Mouse (Mus musculus) liver, embryonic 12.5 days (tissue): ENCODE results near the gene Gpr62. TPM values are rescaled to one million over a fixed set of nuclear protein-coding genes. Genes with fewer than 3 reads are reported as not detected.

Source experiments
- ATAC-seq: fragments of 200-750 bp; cut with Nextera tagmentation; 2 replicates; pipeline ENCODE4 v1.8.0; 2017; ENCODE audit warnings: moderate number of reproducible peaks, mild to moderate bottlenecking, moderate library complexity
- H3K27ac ChIP-seq: fragments of 300-500 bp; sonication (generic); 2 replicates; pipeline ENCODE4 v1.5.1; 2016; ENCODE audit warnings: mild to moderate bottlenecking
- H3K27me3 ChIP-seq: fragments of 300-500 bp; sonication (generic); replicated peaks from 2 replicates; pipeline ENCODE4 v1.6.1; 2016; ENCODE audit warnings: mild to moderate bottlenecking, moderate library complexity
- H3K36me3 ChIP-seq: fragments of 300-500 bp; sonication (generic); 2 replicates; pipeline ENCODE4 v1.6.1; 2016; ENCODE audit warnings: mild to moderate bottlenecking, moderate library complexity
- H3K4me1 ChIP-seq: fragments of 300-500 bp; sonication (generic); 2 replicates; pipeline ENCODE4 v1.6.1; 2016
- H3K4me2 ChIP-seq: fragments of 300-500 bp; sonication (generic); 2 replicates; pipeline ENCODE4 v1.6.1; 2016; ENCODE audit warnings: mild to moderate bottlenecking, moderate library complexity
- H3K4me3 ChIP-seq: fragments of 300-500 bp; sonication (generic); 2 replicates; pipeline ENCODE4 v1.5.1; 2016; ENCODE audit warnings: mild to moderate bottlenecking, moderate library complexity
- H3K9ac ChIP-seq: fragments of 300-500 bp; sonication (generic); 2 replicates; pipeline ENCODE4 v1.6.1; 2016; ENCODE audit warnings: mild to moderate bottlenecking, moderate library complexity
- H3K9me3 ChIP-seq: fragments of 300-500 bp; sonication (generic); replicated peaks from 2 replicates; pipeline ENCODE4 v1.6.1; 2016; ENCODE audit warnings: mild to moderate bottlenecking, moderate library complexity
- WGBS: fragments of 180-500 bp; shearing (Covaris S2); methylation state at CpG from one replicate; pipeline ENCODE4 v1.1.7; 2016; ENCODE audit not compliant: insufficient replicate concordance; 5-methylcytosine and 5-hydroxymethylcytosine counted together
- polyA plus RNA-seq: library from polyadenylated mRNA; unstranded; fragments of >200 nt; fragmentation: Nextera tagmentation; extraction: Ambion mirVana; gene quantifications from 2 replicates; pipeline ENCODE4 v1.2.1, GENCODE M21; 2016

Gpr62 gene
- polyA plus RNA-seq, 1 experiment from 2014 or later: 0.10 TPM

DNA sequence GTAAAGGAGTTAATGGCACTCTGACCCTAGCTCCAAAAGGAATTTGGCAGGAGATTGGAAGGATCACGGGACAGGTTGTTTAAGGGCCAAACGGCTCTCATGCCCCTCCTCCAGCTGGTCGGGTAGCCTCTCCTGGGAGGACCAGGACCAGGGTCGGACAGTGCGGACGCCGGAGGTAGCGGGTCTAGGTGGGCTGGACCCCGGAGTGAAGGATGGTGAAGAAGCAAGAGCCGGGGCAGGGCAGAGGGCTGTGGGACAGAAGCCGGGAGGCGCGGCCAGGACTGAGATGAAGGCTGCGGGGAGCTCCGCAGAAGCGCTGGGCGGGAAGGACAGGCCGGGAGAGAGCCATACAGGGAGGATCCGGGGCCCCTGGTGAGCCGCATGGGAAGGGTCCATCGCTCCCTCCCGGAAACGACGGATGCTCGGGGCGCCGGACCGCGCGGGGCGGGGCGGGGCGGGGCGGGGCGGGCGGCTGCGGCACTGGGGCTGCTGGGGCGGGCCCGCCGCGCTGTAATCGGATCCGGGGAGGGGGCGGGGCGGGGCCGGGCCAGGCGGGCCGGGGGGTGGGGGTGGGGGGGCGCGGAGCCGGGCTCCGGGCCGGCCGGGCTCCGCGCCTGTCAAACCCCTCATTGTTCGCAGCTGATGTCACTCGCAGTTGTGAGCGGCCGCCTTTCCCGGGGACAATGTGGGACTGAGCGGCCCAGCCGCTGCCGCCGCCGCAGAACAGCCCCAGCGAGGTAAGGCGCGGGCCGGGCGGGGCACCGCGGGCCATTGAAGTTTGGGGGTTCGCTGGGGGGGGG is 12.3 kb downstream of the Gpr62 start, which contains the start of gene Pcbp4:
Pcbp4 (plus strand) TSS at position 21 of the 800 bp plus-strand sequence.
- Histone ChIP-seq H3K4me1 (peaks cover 85% of the 10 kb centered on the region), H3K4me3 (peak within 1 kb of the TSS; percentile 63), H3K27ac (peak within 1 kb of the TSS; percentile 78), H3K9me3 (no peaks in the 10 kb centered on the region), H3K27me3 (peaks cover 44% of the 10 kb centered on the region), H3K9ac (peak within 1 kb of the TSS; percentile 75), H3K36me3 (0 out of 2 replicates have a peak, but pooled peaks cover 2% of the 10 kb centered on the region), H3K4me2 (peak within 1 kb of the TSS; percentile 94)
- ATAC-seq: peak; percentile 67
- under 1% methylated on average over 47 of the region's 74 CpGs for WGBS

DNA sequence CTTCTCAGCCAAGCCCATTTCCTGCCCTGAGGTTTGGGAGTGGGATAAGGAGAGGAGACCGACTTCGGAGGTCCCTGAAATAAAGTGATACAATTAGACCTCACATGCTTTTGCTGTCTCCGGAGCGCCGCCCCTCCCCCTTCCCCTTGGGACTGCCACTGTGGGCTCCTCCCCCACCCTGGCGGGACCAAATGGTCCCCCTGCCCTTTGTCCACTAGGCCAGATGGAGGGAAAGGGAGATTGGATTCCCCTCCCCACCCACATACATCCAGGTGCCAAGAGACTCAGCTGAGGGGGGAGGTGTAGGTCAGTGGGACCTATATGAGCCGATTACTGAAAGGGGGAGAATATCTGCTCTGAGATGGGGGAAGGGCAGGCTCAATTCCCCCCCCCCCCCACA is 12.9 kb downstream of the Gpr62 start:
- peak overlapping the region; percentile 75 for H3K9ac ChIP-seq
- H3K9me3 ChIP-seq: no peaks in the 10 kb centered on the region
- ATAC-seq: no peak
- peak overlapping the region; percentile 78 for H3K27ac ChIP-seq
- H3K4me1 ChIP-seq: peaks cover 92% of the 10 kb centered on the region
- H3K4me2 ChIP-seq: peak overlapping the region; percentile 94
- H3K4me3 ChIP-seq: peak overlapping the region; percentile 63
- 10% methylated on average over 7 of the region's 7 CpGs for WGBS
- H3K36me3 ChIP-seq: 0 out of 2 replicates have a peak, but pooled peaks cover 2% of the 10 kb centered on the region
- peaks cover 44% of the 10 kb centered on the region for H3K27me3 ChIP-seq

DNA sequence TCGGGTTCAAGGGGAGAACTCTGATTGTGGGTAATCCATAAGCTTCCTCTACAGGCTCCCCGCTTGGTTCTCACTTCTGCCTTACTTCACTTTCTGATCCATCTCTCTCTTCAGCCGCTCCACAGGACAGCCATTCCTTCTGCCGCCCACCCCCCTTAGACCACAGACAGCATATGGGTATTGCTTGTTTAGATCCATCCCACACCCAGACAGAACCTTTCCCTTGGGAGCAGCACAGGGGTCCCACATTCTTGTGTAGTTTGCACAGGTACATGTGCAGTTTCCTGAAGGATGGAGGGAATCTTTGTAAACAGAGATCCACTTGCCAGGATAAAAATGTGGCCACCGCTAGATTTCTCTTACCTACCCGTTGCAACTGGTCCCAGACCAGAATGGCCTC is 13.4 kb downstream of the Gpr62 start:
- Histone ChIP-seq H3K4me2 (peak overlapping the region; percentile 94), H3K27me3 (peaks cover 44% of the 10 kb centered on the region), H3K9me3 (no peaks in the 10 kb centered on the region), H3K9ac (no peak overlapping the region), H3K36me3 (0 out of 2 replicates have a peak, but pooled peaks cover 2% of the 10 kb centered on the region), H3K4me1 (peaks cover 94% of the 10 kb centered on the region), H3K4me3 (0 out of 2 replicates have a peak overlapping the region, but pooled peaks have one; percentile 0), H3K27ac (no peak overlapping the region)
- ATAC-seq: no peak
- WGBS: 44% methylated on average over 6 of the region's 6 CpGs

DNA sequence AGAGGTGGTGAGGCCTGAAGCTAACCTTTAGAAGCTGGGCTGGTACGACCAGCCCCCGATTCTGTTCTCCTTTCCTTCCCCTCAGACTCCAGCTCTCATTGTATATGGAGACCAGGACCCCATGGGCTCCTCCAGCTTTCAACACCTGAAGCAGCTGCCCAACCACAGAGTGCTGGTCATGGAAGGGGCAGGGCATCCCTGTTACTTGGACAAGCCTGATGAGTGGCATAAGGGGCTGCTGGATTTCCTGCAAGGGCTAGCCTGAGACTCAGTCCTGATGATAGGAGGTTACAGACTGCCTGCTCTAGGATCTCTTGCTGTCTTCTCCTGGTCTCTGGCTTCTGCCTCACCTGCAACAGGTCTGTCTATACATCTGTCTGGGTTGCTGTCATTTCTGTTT is 13.8 kb downstream of the Gpr62 start:
- Histone ChIP-seq H3K9me3 (no peaks in the 10 kb centered on the region), H3K36me3 (0 out of 2 replicates have a peak, but pooled peaks cover 2% of the 10 kb centered on the region), H3K4me3 (no peak overlapping the region), H3K27ac (no peak overlapping the region), H3K4me1 (peaks cover 95% of the 10 kb centered on the region), H3K27me3 (peaks cover 44% of the 10 kb centered on the region), H3K4me2 (0 out of 2 replicates have a peak overlapping the region, but pooled peaks have one; percentile 94), H3K9ac (no peak overlapping the region)
- 53% methylated on average over 2 of the region's 2 CpGs for WGBS
- no peak for ATAC-seq

DNA sequence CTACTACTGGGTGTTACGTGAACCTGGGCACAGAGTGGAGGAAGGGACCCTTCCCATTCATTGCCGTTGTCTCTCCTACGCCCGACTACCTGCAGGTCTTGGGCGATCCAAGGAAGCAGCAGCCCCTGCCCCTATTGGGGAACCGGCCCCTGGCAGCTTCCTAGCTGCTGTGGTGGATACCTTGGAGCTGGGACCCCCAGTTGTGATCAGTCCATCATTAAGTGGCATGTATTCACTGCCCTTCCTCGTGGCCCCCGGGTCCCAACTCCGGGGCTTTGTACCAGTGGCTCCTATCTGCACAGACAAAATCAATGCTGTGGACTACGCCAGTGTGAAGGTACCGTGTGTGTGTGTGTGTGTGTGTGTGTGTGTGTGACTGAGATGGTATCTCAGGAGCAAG is 14.4 kb downstream of the Gpr62 start:
- Histone ChIP-seq H3K36me3 (0 out of 2 replicates have a peak, but pooled peaks cover 2% of the 10 kb centered on the region), H3K9ac (no peak overlapping the region), H3K9me3 (no peaks in the 10 kb centered on the region), H3K4me1 (peaks cover 95% of the 10 kb centered on the region), H3K4me2 (peak overlapping the region; percentile 11; the same call in 1 of the 2 replicates), H3K27ac (no peak overlapping the region), H3K27me3 (peaks cover 44% of the 10 kb centered on the region), H3K4me3 (no peak overlapping the region)
- ATAC-seq: no peak
- WGBS: 63% methylated on average over 11 of the region's 11 CpGs

DNA sequence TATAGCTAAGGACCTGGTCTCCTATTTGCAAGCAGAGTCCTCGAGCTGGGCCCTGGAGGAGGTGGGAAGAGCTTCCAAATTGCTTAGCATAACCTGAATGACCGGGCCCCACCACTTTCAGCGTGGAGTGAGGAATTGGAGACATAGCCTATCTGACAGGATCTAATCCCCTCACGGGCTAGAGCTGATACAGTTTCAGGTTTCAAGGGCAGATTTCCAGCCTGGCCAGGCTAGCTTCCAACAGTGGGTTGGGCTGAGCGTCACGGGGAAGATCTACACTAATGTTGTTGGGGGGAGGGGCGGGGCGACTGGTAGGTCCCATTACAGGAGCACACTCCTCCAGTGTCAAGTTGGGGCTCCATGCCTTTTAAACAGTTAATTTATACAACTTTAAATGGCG is 15.1 kb downstream of the Gpr62 start:
- Histone ChIP-seq H3K27me3 (peaks cover 44% of the 10 kb centered on the region), H3K4me1 (peaks cover 95% of the 10 kb centered on the region), H3K36me3 (0 out of 2 replicates have a peak, but pooled peaks cover 2% of the 10 kb centered on the region), H3K9me3 (no peaks in the 10 kb centered on the region), H3K4me2 (peak overlapping the region; percentile 17), H3K4me3 (no peak overlapping the region), H3K9ac (no peak overlapping the region), H3K27ac (no peak overlapping the region)
- ATAC-seq: no peak
- WGBS: 40% methylated on average over 9 of the region's 9 CpGs

DNA sequence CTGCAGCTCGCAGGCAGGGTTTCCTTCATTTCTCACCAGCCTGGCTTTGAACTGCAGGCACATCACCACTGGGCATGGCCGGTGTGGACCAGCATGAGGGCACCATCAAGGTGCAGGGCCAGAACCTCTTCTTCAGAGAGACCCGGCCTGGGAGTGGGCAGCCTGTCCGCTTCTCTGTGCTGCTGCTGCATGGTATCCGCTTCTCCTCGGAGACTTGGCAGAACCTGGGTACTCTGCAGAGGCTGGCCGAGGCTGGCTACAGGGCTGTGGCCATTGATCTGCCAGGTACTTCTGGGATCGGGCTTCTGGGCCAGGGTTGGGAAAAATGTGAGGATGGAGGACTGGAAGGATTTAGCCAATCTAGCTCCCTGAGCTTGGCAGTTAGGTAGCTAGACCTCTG is 15.8 kb downstream of the Gpr62 start:
- Histone ChIP-seq H3K27me3 (peaks cover 40% of the 10 kb centered on the region), H3K27ac (no peak overlapping the region), H3K4me2 (peak overlapping the region; percentile 17), H3K4me3 (no peak overlapping the region), H3K9ac (no peak overlapping the region), H3K36me3 (0 out of 2 replicates have a peak, but pooled peaks cover 2% of the 10 kb centered on the region), H3K4me1 (peaks cover 95% of the 10 kb centered on the region), H3K9me3 (no peaks in the 10 kb centered on the region)
- no peak for ATAC-seq
- 74% methylated on average over 8 of the region's 8 CpGs for WGBS

DNA sequence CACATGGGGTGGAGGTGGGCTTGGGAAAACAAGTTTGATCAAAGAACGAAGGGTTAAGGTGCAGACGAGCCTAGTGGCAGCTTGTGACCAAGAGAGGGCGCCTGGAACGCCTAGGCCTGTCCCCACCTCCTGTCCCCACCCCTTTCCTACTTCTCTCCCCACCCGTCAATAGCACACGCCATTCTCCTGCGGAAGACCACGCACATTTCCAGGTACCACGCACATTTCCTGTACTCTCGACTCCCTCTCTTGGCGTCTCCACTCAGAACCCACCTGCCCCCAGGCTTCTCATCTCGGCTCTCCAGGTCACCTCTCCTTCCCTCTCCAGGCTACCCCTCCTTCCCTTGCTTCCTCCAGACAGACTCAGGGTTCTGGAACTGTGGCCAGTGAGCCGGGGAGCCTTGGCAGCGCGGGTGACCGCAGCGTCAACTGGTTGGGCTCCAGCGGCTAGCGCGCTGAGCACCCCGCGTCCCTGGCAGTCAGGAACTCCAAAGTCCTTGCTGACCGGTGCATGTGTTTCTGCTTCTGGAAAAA is 17.2 kb downstream of the Gpr62 start:
- H3K27ac ChIP-seq: peak overlapping the region; percentile 21; the same call in 1 of the 2 replicates

DNA sequence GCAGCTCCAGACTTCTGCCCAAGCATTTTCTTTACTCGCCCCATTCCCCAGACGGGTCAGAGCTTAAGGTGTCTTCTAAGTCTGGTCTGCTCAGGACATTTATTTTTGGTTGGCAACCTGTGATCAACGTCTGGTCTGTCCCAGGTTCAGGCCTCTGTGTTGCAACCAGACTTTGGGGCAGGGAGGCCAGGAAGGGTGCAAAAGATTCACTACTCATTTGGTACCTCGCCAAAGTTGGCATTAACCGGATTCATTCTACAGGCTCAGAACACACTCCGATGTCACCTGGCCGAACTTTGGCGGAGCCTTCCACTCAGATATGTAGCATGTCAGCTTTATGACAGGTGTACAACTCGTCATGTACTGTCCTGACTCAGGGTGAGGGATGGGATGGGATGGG is 17.8 kb downstream of the Gpr62 start:
- Histone ChIP-seq H3K4me1 (peaks cover 78% of the 10 kb centered on the region), H3K27ac (peak overlapping the region; percentile 34; the same call in 1 of the 2 replicates), H3K4me2 (peak overlapping the region; percentile 84), H3K4me3 (peak overlapping the region; percentile 58), H3K9ac (peak overlapping the region; percentile 64; the same call in 1 of the 2 replicates), H3K36me3 (0 out of 2 replicates have a peak, but pooled peaks cover 2% of the 10 kb centered on the region), H3K27me3 (peaks cover 21% of the 10 kb centered on the region), H3K9me3 (no peaks in the 10 kb centered on the region)
- peak; percentile 7; the same call in 1 of the 2 replicates for ATAC-seq
- WGBS: 31% methylated on average over 9 of the region's 9 CpGs

More for the DNA sequence above, 17.2 kb downstream of the Gpr62 start:
- peaks cover 84% of the 10 kb centered on the region for H3K4me1 ChIP-seq
- peak; percentile 46; the same call in 1 of the 2 replicates for ATAC-seq
- H3K9ac ChIP-seq: peak overlapping the region; percentile 37
- peak overlapping the region; percentile 41 for H3K4me3 ChIP-seq
- peak overlapping the region; percentile 84 for H3K4me2 ChIP-seq
- 1% methylated on average over 23 of the region's 23 CpGs for WGBS
- H3K27me3 ChIP-seq: peaks cover 26% of the 10 kb centered on the region
- H3K9me3 ChIP-seq: no peaks in the 10 kb centered on the region
- 0 out of 2 replicates have a peak, but pooled peaks cover 2% of the 10 kb centered on the region for H3K36me3 ChIP-seq

DNA sequence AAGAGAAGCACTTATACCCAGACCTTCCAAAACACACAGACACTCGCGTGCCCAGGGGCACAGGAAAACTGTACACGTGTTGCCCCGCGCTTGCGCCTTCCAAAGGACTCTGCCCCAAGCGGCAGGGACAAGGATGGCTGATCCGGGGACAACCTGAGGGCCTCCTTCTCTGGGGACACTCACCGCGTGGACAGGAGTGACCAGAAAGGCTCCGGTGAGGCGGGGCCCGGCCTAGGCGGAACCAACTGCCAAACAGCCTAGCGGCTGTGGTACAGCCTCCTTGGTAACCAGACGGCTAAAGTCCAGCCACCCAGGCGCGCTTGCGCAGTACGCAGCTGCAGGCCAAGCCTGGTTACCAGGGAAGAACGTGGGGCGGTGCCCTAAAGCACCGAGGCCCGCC is 18.4 kb downstream of the Gpr62 start, which contains the start of the genes Abhd14b and Abhd14a:
Abhd14b (plus strand) TSS at position 112 of the 400 bp plus-strand sequence.
Abhd14a (minus strand) TSS at position 331 of the 400 bp plus-strand sequence.
- H3K36me3 ChIP-seq: 0 out of 2 replicates have a peak, but pooled peaks cover 2% of the 10 kb centered on the region
- H3K4me2 ChIP-seq: peak within 1 kb of the TSS; percentile 84
- peak within 1 kb of the TSS; percentile 58 for H3K4me3 ChIP-seq
- WGBS: under 1% methylated on average over 24 of the region's 24 CpGs
- H3K9ac ChIP-seq: peak within 1 kb of the TSS; percentile 64
- peaks cover 74% of the 10 kb centered on the region for H3K4me1 ChIP-seq
- peaks cover 15% of the 10 kb centered on the region for H3K27me3 ChIP-seq
- no peaks in the 10 kb centered on the region for H3K9me3 ChIP-seq
- ATAC-seq: peak; percentile 79
- H3K27ac ChIP-seq: peak within 1 kb of the TSS; percentile 53

DNA sequence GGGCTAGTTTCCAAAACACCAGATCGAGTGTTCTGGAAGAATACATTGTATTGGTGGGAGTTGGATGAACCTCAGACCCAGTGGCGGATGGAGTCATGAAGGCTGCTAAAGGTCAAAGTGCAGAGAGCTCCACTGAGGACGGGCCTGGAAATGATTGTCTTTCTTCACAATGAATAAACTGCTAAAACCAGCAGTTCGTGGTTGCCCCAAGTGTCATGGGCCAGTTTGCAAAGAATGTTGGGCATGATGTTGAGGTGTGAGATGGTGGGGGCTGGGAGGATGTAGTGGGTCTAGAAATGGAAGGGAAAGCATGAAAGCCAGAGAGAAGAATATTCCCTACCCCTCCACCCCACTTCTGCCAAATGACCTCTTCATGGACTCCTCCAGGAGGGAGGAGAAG is 20.9 kb downstream of the Gpr62 start:
- no peak overlapping the region for H3K9ac ChIP-seq
- H3K36me3 ChIP-seq: 0 out of 2 replicates have a peak, but pooled peaks cover 9% of the 10 kb centered on the region
- WGBS: 70% methylated on average over 4 of the region's 4 CpGs
- H3K27ac ChIP-seq: no peak overlapping the region
- no peaks in the 10 kb centered on the region for H3K27me3 ChIP-seq
- no peaks in the 10 kb centered on the region for H3K9me3 ChIP-seq
- no peak for ATAC-seq
- peaks cover 49% of the 10 kb centered on the region for H3K4me1 ChIP-seq
- H3K4me3 ChIP-seq: no peak overlapping the region
- no peak overlapping the region for H3K4me2 ChIP-seq
